Mouse (Mus musculus): ENCODE data around the gene Gm49342.

- no peak for TF ChIP-seq CTCF (IDR thresholded peaks at IDR 0.05; ENCODE audit: low read depth)
- TF ChIP-seq EP300 (IDR thresholded peaks at IDR 0.05; ENCODE audit: low read depth): no peak
Observed at GRCm38 (mm10) chr14:51007152-51007801, 63.0 kb downstream of the Gm49342 start, which contains the start of gene Rnase10.
